Mouse (Mus musculus) midbrain, embryonic 15.5 days (tissue): Measurements from ENCODE around the gene Araf. TPM values are rescaled to one million over a fixed set of nuclear protein-coding genes. Genes with fewer than 3 reads are reported as not detected.
A peak's percentile ranks its signal among the peaks of the same experiment; 100 is the strongest.

Experiments used
- ATAC-seq: fragments of 200-750 bp; cut with Nextera tagmentation; replicated peaks from 2 replicates; pipeline ENCODE4 v1.8.0; 2017; ENCODE audit warnings: moderate TSS enrichment
- H3K27ac ChIP-seq: fragments of 300-500 bp; sonication (generic); 2 replicates; pipeline ENCODE4 v1.5.1; 2015; ENCODE audit warnings: mild to moderate bottlenecking, inconsistent platforms
- H3K27me3 ChIP-seq: fragments of 300-500 bp; sonication (generic); replicated peaks from 2 replicates; pipeline ENCODE4 v1.6.1; 2015; ENCODE audit warnings: inconsistent platforms
- H3K36me3 ChIP-seq: fragments of 300-500 bp; sonication (generic); replicated peaks from 2 replicates; pipeline ENCODE4 v1.6.1; 2015; ENCODE audit warnings: inconsistent platforms
- H3K4me1 ChIP-seq: fragments of 300-500 bp; sonication (generic); 2 replicates; pipeline ENCODE4 v1.6.1; 2015; ENCODE audit warnings: inconsistent platforms
- H3K4me2 ChIP-seq: fragments of 300-500 bp; sonication (generic); 2 replicates; pipeline ENCODE4 v1.6.1; 2015; ENCODE audit warnings: inconsistent platforms, mild to moderate bottlenecking, moderate library complexity
- H3K4me3 ChIP-seq: fragments of 300-500 bp; sonication (generic); 2 replicates; pipeline ENCODE4 v1.5.1; 2015; ENCODE audit warnings: mild to moderate bottlenecking, inconsistent platforms
- H3K9ac ChIP-seq: fragments of 300-500 bp; sonication (generic); 2 replicates; pipeline ENCODE4 v1.6.1; 2015; ENCODE audit warnings: mild to moderate bottlenecking, inconsistent platforms
- H3K9me3 ChIP-seq: fragments of 300-500 bp; sonication (generic); 2 replicates; pipeline ENCODE4 v1.6.1; 2016; ENCODE audit warnings: inconsistent platforms
- WGBS: fragments of 180-500 bp; shearing (Covaris S2); methylation state at CpG from one replicate; pipeline ENCODE4 v1.1.7; 2015; ENCODE audit warnings: mixed read lengths; 5-methylcytosine and 5-hydroxymethylcytosine counted together
- polyA plus RNA-seq: library from polyadenylated mRNA; unstranded; fragments of >200 nt; fragmentation: Nextera tagmentation; extraction: Ambion mirVana; gene quantifications from 2 replicates; pipeline ENCODE4 v1.2.1, GENCODE M21; 2015

Gene Araf
- polyA plus RNA-seq, 1 experiment from 2014 or later = 380 TPM

- no peak overlapping the region for H3K9ac ChIP-seq
- no peaks in the 10 kb centered on the region for H3K4me1 ChIP-seq
- H3K9me3 ChIP-seq = no peaks in the 10 kb centered on the region
- no peak overlapping the region for H3K4me3 ChIP-seq
- WGBS = 56% methylated on average over 5 of the region's 5 CpGs
- no peak overlapping the region for H3K4me2 ChIP-seq
- no peaks in the 10 kb centered on the region for H3K27me3 ChIP-seq
- no peak for ATAC-seq
- H3K36me3 ChIP-seq = no peaks in the 10 kb centered on the region
- H3K27ac ChIP-seq = no peak overlapping the region
Measured at GRCm38 (mm10) chrX:20861453-20862104, 64.0 kb downstream of the Araf start.

- ATAC-seq = 0 out of 2 replicates have a peak, but pooled peaks have one; percentile 7
- no peak overlapping the region for H3K9ac ChIP-seq
- H3K9me3 ChIP-seq = no peaks in the 10 kb centered on the region
- H3K27me3 ChIP-seq = no peaks in the 10 kb centered on the region
- WGBS = 50% methylated on average over 27 of the region's 29 CpGs
- no peaks in the 10 kb centered on the region for H3K36me3 ChIP-seq
- no peak overlapping the region for H3K4me3 ChIP-seq
- no peak overlapping the region for H3K27ac ChIP-seq
- no peak overlapping the region for H3K4me2 ChIP-seq
- H3K4me1 ChIP-seq = no peaks in the 10 kb centered on the region
Measured at GRCm38 (mm10) chrX:20862105-20863065, 64.8 kb downstream of the Araf start.

GRCm38 (mm10) chrX:20863161-20864101 lies 65.8 kb downstream of the Araf start:
- no peak overlapping the region for H3K4me2 ChIP-seq
- H3K27ac ChIP-seq = no peak overlapping the region
- no peaks in the 10 kb centered on the region for H3K36me3 ChIP-seq
- H3K4me1 ChIP-seq = no peaks in the 10 kb centered on the region
- H3K9ac ChIP-seq = no peak overlapping the region
- 84% methylated on average over 9 of the region's 9 CpGs for WGBS
- H3K9me3 ChIP-seq = no peaks in the 10 kb centered on the region
- no peaks in the 10 kb centered on the region for H3K27me3 ChIP-seq
- H3K4me3 ChIP-seq = no peak overlapping the region
- ATAC-seq = no peak

- no peaks in the 10 kb centered on the region for H3K36me3 ChIP-seq
- no peaks in the 10 kb centered on the region for H3K27me3 ChIP-seq
- no peak for ATAC-seq
- 70% methylated on average over 4 of the region's 4 CpGs for WGBS
- H3K4me2 ChIP-seq = no peak overlapping the region
- no peak overlapping the region for H3K9ac ChIP-seq
- no peaks in the 10 kb centered on the region for H3K9me3 ChIP-seq
- H3K27ac ChIP-seq = no peak overlapping the region
- no peak overlapping the region for H3K4me3 ChIP-seq
- H3K4me1 ChIP-seq = no peaks in the 10 kb centered on the region
Measured at GRCm38 (mm10) chrX:20868091-20868490, 70.5 kb downstream of the Araf start.

- WGBS = 66% methylated on average over 1 of the region's 1 CpGs
- Histone ChIP-seq H3K27ac (no peak overlapping the region), H3K36me3 (no peaks in the 10 kb centered on the region), H3K27me3 (no peaks in the 10 kb centered on the region), H3K4me2 (no peak overlapping the region), H3K9me3 (no peaks in the 10 kb centered on the region), H3K9ac (no peak overlapping the region), H3K4me1 (no peaks in the 10 kb centered on the region), H3K4me3 (no peak overlapping the region)
- ATAC-seq = no peak
Measured at GRCm38 (mm10) chrX:20869203-20869602, 71.6 kb downstream of the Araf start.

GRCm38 (mm10) chrX:20869962-20870513 lies 72.4 kb downstream of the Araf start, which contains the start of gene Timp1:
Gene Timp1 (plus strand): TSS chrX:20870166.
- Histone ChIP-seq H3K4me1 (no peaks in the 10 kb centered on the region), H3K4me2 (0 out of 2 replicates have a peak within 1 kb of the TSS, but pooled peaks have one; percentile 9), H3K9ac (no peak within 1 kb of the TSS), H3K4me3 (no peak within 1 kb of the TSS), H3K27me3 (no peaks in the 10 kb centered on the region), H3K9me3 (no peaks in the 10 kb centered on the region), H3K27ac (no peak within 1 kb of the TSS), H3K36me3 (no peaks in the 10 kb centered on the region)
- 24% methylated on average over 18 of the region's 18 CpGs for WGBS
- ATAC-seq = no peak

GRCm38 (mm10) chrX:20872928-20873500 lies 75.4 kb downstream of the Araf start:
- no peak overlapping the region for H3K9ac ChIP-seq
- no peak overlapping the region for H3K4me2 ChIP-seq
- H3K36me3 ChIP-seq = no peaks in the 10 kb centered on the region
- ATAC-seq = no peak
- H3K27me3 ChIP-seq = no peaks in the 10 kb centered on the region
- no peak overlapping the region for H3K4me3 ChIP-seq
- H3K9me3 ChIP-seq = no peaks in the 10 kb centered on the region
- WGBS = 31% methylated on average over 11 of the region's 11 CpGs
- no peak overlapping the region for H3K27ac ChIP-seq
- H3K4me1 ChIP-seq = no peaks in the 10 kb centered on the region

- H3K36me3 ChIP-seq = no peaks in the 10 kb centered on the region
- whole genome bisulfite sequencing = 12% methylated on average over 3 of the region's 3 CpGs
- H3K9me3 ChIP-seq = no peaks in the 10 kb centered on the region
- no peak overlapping the region for H3K4me3 ChIP-seq
- no peak overlapping the region for H3K4me2 ChIP-seq
- H3K27ac ChIP-seq = no peak overlapping the region
- no peak overlapping the region for H3K9ac ChIP-seq
- H3K4me1 ChIP-seq = no peaks in the 10 kb centered on the region
- H3K27me3 ChIP-seq = no peaks in the 10 kb centered on the region
- no peak for ATAC-seq
Measured at GRCm38 (mm10) chrX:20875241-20875640, 77.6 kb downstream of the Araf start.

- ATAC-seq = no peak
- WGBS = 47% methylated on average over 3 of the region's 3 CpGs
Measured at GRCm38 (mm10) chrX:20910074-20910473, 112.5 kb downstream of the Araf start.

More at GRCm38 (mm10) chrX:20910074-20910473, 112.5 kb downstream of the Araf start:
- no peak overlapping the region for H3K9ac ChIP-seq
- no peak overlapping the region for H3K4me3 ChIP-seq
- H3K36me3 ChIP-seq = 0 out of 2 replicates have a peak, but pooled peaks cover 2% of the 10 kb centered on the region
- no peaks in the 10 kb centered on the region for H3K27me3 ChIP-seq
- H3K4me2 ChIP-seq = no peak overlapping the region
- no peak overlapping the region for H3K27ac ChIP-seq
- no peaks in the 10 kb centered on the region for H3K4me1 ChIP-seq
- H3K9me3 ChIP-seq = no peaks in the 10 kb centered on the region
